Mouse (Mus musculus) midbrain, embryonic 14.5 days (tissue): ENCODE results near the gene Gm5114. TPM values are rescaled to one million over a fixed set of nuclear protein-coding genes. Genes with fewer than 3 reads are reported as not detected.
"Not testable (repeated sequence)": the region's sequence is repeated elsewhere in the genome, so short reads cannot be mapped to it uniquely, and the experiment has no call there.

ENCODE experiments used
- ATAC-seq: fragments of 200-750 bp; cut with Nextera tagmentation; 2 replicates; pipeline ENCODE4 v1.8.0; 2017; ENCODE audit warnings: moderate number of reproducible peaks, moderate library complexity; ENCODE audit not compliant: low FRiP score, low TSS enrichment
- DNase-seq: peaks from one replicate; pipeline ENCODE4 v3.0.0-alpha.2; 2015
- H3K27ac ChIP-seq: fragments of 300-500 bp; sonication (generic); replicated peaks from 2 replicates; pipeline ENCODE4 v1.5.1; 2014; ENCODE audit warnings: mild to moderate bottlenecking, low read depth, low read length, moderate library complexity
- H3K27me3 ChIP-seq: fragments of 300-500 bp; sonication (generic); 2 replicates; pipeline ENCODE4 v1.6.1; 2014; ENCODE audit warnings: low read length, control low read depth, mixed read lengths; ENCODE audit not compliant: control insufficient read depth, insufficient read depth
- H3K36me3 ChIP-seq: fragments of 300-500 bp; sonication (generic); 2 replicates; pipeline ENCODE4 v1.6.1; 2014; ENCODE audit warnings: low read length, control low read depth; ENCODE audit not compliant: control insufficient read depth, insufficient read depth
- H3K4me1 ChIP-seq: fragments of 300-500 bp; sonication (generic); 2 replicates; pipeline ENCODE4 v1.6.1; 2014; ENCODE audit warnings: mild to moderate bottlenecking, antibody characterized with exemption, low read length, control low read depth; ENCODE audit not compliant: control insufficient read depth, insufficient read depth
- H3K4me2 ChIP-seq: fragments of 300-500 bp; sonication (generic); 2 replicates; pipeline ENCODE4 v1.6.1; 2014; ENCODE audit warnings: mild to moderate bottlenecking, low read length, moderate library complexity
- H3K4me3 ChIP-seq: fragments of 300-500 bp; sonication (generic); replicated peaks from 2 replicates; pipeline ENCODE4 v1.5.1; 2014; ENCODE audit warnings: low read depth, low read length
- H3K9ac ChIP-seq: fragments of 300-500 bp; sonication (generic); replicated peaks from 2 replicates; pipeline ENCODE4 v1.6.1; 2014; ENCODE audit warnings: mild to moderate bottlenecking, low read length, moderate library complexity
- H3K9me3 ChIP-seq: fragments of 300-500 bp; sonication (generic); 2 replicates; pipeline ENCODE4 v1.6.1; 2016; ENCODE audit warnings: low read length, control low read depth, mixed read lengths; ENCODE audit not compliant: control insufficient read depth
- WGBS: fragments of 180-500 bp; shearing (Covaris S2); extraction: QIAGEN DNeasy Blood & Tissue Kit; methylation state at CpG from one replicate; pipeline ENCODE4 v1.1.7; 2014; 5-methylcytosine and 5-hydroxymethylcytosine counted together
- microRNA-seq: library from miRNA; unstranded; fragments of <30 nt; microRNA quantifications from one replicate; pipeline ENCODE4, GENCODE M21; 2016
- polyA plus RNA-seq: library from polyadenylated mRNA; unstranded; fragments of >200 nt; fragmentation: Nextera tagmentation; extraction: Ambion mirVana; gene quantifications from 2 replicates; pipeline ENCODE4 v1.2.1, GENCODE M21; 2014

Gm5114 gene
- not detected in 2 replicates for polyA plus RNA-seq

- not testable (repeated sequence) for H3K4me2 ChIP-seq, ATAC-seq, H3K4me1 ChIP-seq, H3K27ac ChIP-seq, H3K9ac ChIP-seq, H3K27me3 ChIP-seq, H3K4me3 ChIP-seq, H3K9me3 ChIP-seq, H3K36me3 ChIP-seq, DNase-seq
- WGBS, result 51% methylated on average over 1 of the region's 1 CpGs
These were observed at the start of gene Gm5114 for GRCm38 (mm10) chr7:39413060-39413459. Gm5114 (minus strand) TSS chr7:39413160.

- no peak for DNase-seq
- ATAC-seq, result no peak
- WGBS, result 32% methylated on average over 6 of the region's 6 CpGs
These were observed 42.8 kb upstream of the Gm5114 start for GRCm38 (mm10) chr7:39455806-39456205.

GRCm38 (mm10) chr7:39449260-39450021 is 36.5 kb upstream of the Gm5114 start:
- Histone ChIP-seq H3K9ac (peak overlapping the region; percentile 89), H3K27me3 (no peaks in the 10 kb centered on the region), H3K4me1 (peaks cover 8% of the 10 kb centered on the region; the same call in 1 of the 2 replicates), H3K4me3 (peak overlapping the region; percentile 74), H3K9me3 (no peaks in the 10 kb centered on the region), H3K4me2 (peak overlapping the region; percentile 63), H3K36me3 (0 out of 2 replicates have a peak, but pooled peaks cover 3% of the 10 kb centered on the region), H3K27ac (peak overlapping the region; percentile 78)
- WGBS, result 3% methylated on average over 36 of the region's 36 CpGs
- peak; percentile 99 for ATAC-seq
- DNase-seq, result peak; percentile 98

More at GRCm38 (mm10) chr7:39455806-39456205, 42.8 kb upstream of the Gm5114 start:
- H3K9ac ChIP-seq, result no peak overlapping the region
- H3K27ac ChIP-seq, result no peak overlapping the region
- no peaks in the 10 kb centered on the region for H3K9me3 ChIP-seq
- peaks cover 7% of the 10 kb centered on the region; the same call in 1 of the 2 replicates for H3K36me3 ChIP-seq
- H3K4me3 ChIP-seq, result no peak overlapping the region
- H3K4me2 ChIP-seq, result no peak overlapping the region
- no peaks in the 10 kb centered on the region for H3K27me3 ChIP-seq
- peaks cover under 1% of the 10 kb centered on the region; the same call in 1 of the 2 replicates for H3K4me1 ChIP-seq

DNA sequence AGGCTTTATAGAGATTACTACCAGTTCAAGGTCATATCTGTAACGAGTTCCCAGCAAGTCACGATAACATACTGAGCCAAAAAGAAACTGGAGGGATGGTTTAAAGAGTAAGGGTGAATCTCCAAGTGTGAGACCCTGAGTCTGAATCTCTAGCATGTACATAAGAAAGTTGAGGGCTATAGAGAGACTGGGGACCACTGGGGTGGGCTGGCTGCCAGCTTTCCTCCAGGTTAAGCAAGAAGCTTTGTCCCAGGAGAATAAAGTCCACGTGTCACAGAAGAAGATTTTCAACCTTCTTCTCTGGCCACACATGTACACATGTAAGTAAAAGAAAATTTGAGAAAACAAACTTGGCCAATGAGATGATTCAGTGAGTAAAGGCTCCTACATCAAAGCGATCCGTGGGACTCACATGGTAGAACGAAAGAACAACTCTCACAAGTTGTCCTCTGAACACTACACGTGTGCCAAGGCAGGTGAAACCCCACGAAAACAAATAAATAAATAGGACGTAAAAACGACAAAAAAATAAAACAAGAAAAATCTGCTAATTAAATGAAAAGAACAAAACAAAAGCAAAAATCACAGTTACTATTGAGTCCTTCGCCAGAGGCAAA is 35.8 kb upstream of the Gm5114 start:
- peak; percentile 16 for DNase-seq
- no peaks in the 10 kb centered on the region for H3K9me3 ChIP-seq
- peak overlapping the region; percentile 74 for H3K4me3 ChIP-seq
- peak overlapping the region; percentile 78 for H3K27ac ChIP-seq
- 60% methylated on average over 11 of the region's 11 CpGs for WGBS
- peak; percentile 31 for ATAC-seq
- peak overlapping the region; percentile 89; the same call in 1 of the 2 replicates for H3K9ac ChIP-seq
- H3K36me3 ChIP-seq, result 0 out of 2 replicates have a peak, but pooled peaks cover 3% of the 10 kb centered on the region
- no peaks in the 10 kb centered on the region for H3K27me3 ChIP-seq
- H3K4me2 ChIP-seq, result peak overlapping the region; percentile 63
- H3K4me1 ChIP-seq, result peaks cover 8% of the 10 kb centered on the region; the same call in 1 of the 2 replicates

DNA sequence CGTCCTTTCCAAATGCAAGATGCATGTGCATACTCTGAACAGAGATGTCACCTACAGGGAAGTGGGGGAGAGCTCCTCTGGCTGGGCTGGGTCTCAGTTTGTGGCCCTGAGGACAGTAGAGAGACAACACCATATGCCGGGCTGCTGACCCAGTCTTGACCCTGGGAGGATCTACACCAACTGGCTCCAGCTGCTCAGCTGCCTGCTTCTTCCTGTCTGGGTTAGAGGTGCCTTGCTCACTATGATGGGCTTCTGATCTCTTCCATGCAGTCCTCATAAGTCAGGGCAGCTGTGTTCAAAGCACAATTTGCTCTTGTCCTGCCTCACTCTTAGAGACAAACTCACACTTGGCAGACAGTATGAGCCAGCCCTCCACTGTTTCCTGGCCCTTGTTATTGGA is 28.3 kb upstream of the Gm5114 start:
- no peak overlapping the region for H3K9ac ChIP-seq
- no peak overlapping the region for H3K4me3 ChIP-seq
- H3K4me2 ChIP-seq, result no peak overlapping the region
- no peaks in the 10 kb centered on the region for H3K27me3 ChIP-seq
- no peak overlapping the region for H3K27ac ChIP-seq
- DNase-seq (no peak), ATAC-seq (no peak)
- H3K9me3 ChIP-seq, result no peaks in the 10 kb centered on the region
- H3K36me3 ChIP-seq, result no peaks in the 10 kb centered on the region
- 79% methylated on average over 2 of the region's 2 CpGs for WGBS
- no peaks in the 10 kb centered on the region for H3K4me1 ChIP-seq

GRCm38 (mm10) chr7:39440362-39440761 is 27.4 kb upstream of the Gm5114 start:
- DNase-seq, result no peak
- Histone ChIP-seq H3K4me3 (no peak overlapping the region), H3K9me3 (peaks cover 5% of the 10 kb centered on the region; the same call in 1 of the 2 replicates), H3K27ac (no peak overlapping the region), H3K36me3 (no peaks in the 10 kb centered on the region), H3K9ac (no peak overlapping the region), H3K4me2 (no peak overlapping the region), H3K4me1 (no peaks in the 10 kb centered on the region), H3K27me3 (no peaks in the 10 kb centered on the region)
- no peak for ATAC-seq
- WGBS, result 88% methylated on average over 4 of the region's 4 CpGs

Small RNAs within 50 kb of the gene (microRNA-seq; reads per million reads assigned to microRNA genes)
- not detected for gene Gm27437

Other genes starting within 250 kb of the Gm5114 start
- gene Zfp619, start 104.6 kb upstream of the Gm5114 start, polyA plus RNA-seq, result 4.0 and 7.1 TPM in 2 replicates